Mouse (Mus musculus): Measurements from ENCODE around the gene Olfm3. TPM values are rescaled to one million over a fixed set of nuclear protein-coding genes. Genes with fewer than 3 reads are reported as not detected.

Olfm3 gene
- polyA plus RNA-seq, 1 experiment: not detected

GRCm38 (mm10) chr3:114990828-114991227 lies 87.0 kb downstream of the Olfm3 start:
- Histone ChIP-seq H3K4me3 (ENCODE audit: insufficient read depth, low read depth, low read length) (no peak overlapping the region), H3K4me1 (ENCODE audit: control insufficient read depth, insufficient read depth, insufficient read length, low read length) (no peaks in the 10 kb centered on the region), H3K27ac (replicated peaks; ENCODE audit: low read depth, low read length) (no peak overlapping the region)

GRCm38 (mm10) chr3:114995956-114996355 lies 92.1 kb downstream of the Olfm3 start:
- no peak overlapping the region for H3K27ac ChIP-seq (replicated peaks; ENCODE audit: low read depth, low read length)
- H3K4me1 ChIP-seq (ENCODE audit: control insufficient read depth, insufficient read depth, insufficient read length, low read length): no peaks in the 10 kb centered on the region
- H3K4me3 ChIP-seq (ENCODE audit: insufficient read depth, low read depth, low read length): no peak overlapping the region

GRCm38 (mm10) chr3:115027560-115027959 lies 123.7 kb downstream of the Olfm3 start:
- H3K4me3 ChIP-seq (ENCODE audit: insufficient read depth, low read depth, low read length): no peak overlapping the region
- H3K4me1 ChIP-seq (ENCODE audit: control insufficient read depth, insufficient read depth, insufficient read length, low read length): no peaks in the 10 kb centered on the region
- no peak overlapping the region for H3K27ac ChIP-seq (replicated peaks; ENCODE audit: low read depth, low read length)

GRCm38 (mm10) chr3:115028046-115028445 lies 124.2 kb downstream of the Olfm3 start:
- no peak overlapping the region for H3K27ac ChIP-seq (replicated peaks; ENCODE audit: low read depth, low read length)
- H3K4me3 ChIP-seq (ENCODE audit: insufficient read depth, low read depth, low read length): no peak overlapping the region
- H3K4me1 ChIP-seq (ENCODE audit: control insufficient read depth, insufficient read depth, insufficient read length, low read length): no peaks in the 10 kb centered on the region

DNA sequence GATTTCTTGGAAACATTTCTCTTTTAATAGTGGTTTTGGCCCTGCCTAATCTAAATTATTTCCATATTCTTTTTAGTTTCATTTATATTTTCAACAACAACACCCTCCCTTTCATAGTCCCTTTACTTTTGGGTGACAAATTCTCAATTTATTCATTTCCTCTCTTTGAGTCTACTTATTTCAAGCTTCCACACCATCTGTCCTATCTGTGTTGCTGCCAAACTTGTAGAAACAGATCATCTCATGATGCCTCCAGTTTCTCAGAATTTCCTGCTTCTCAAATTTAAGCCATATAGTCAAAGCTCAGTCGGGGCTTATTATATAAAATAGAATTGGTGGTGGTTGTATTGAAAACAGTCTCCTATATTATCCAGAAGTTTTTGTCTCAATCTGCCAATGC lies 124.7 kb downstream of the Olfm3 start:
- H3K27ac ChIP-seq (replicated peaks; ENCODE audit: low read depth, low read length): no peak overlapping the region
- H3K4me1 ChIP-seq (ENCODE audit: control insufficient read depth, insufficient read depth, insufficient read length, low read length): no peaks in the 10 kb centered on the region
- no peak overlapping the region for H3K4me3 ChIP-seq (ENCODE audit: insufficient read depth, low read depth, low read length)

DNA sequence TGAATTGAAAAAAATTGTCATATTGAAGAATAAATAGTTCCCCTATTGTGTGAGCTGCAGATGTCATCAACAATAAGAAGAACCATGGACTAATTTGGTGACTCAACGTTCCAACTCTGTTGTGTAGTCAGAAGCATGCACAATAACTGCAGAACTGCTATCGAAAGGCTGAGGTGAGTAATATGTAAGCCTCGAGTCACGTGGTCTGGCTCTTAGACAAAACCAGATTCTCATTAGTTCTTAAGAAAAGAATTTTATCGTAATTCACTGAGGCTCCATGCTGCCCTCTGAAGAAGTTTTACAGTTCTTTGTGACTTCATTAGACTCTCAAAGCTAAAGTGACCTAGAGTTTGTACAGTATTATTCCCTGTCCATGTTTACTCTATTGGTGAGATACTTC lies 145.2 kb downstream of the Olfm3 start:
- no peak overlapping the region for H3K4me3 ChIP-seq (ENCODE audit: insufficient read depth, low read depth, low read length)
- no peaks in the 10 kb centered on the region for H3K4me1 ChIP-seq (ENCODE audit: control insufficient read depth, insufficient read depth, insufficient read length, low read length)
- no peak overlapping the region for H3K27ac ChIP-seq (replicated peaks; ENCODE audit: low read depth, low read length)

GRCm38 (mm10) chr3:115064901-115065300 lies 161.0 kb downstream of the Olfm3 start:
- no peaks in the 10 kb centered on the region for H3K4me1 ChIP-seq (ENCODE audit: control insufficient read depth, insufficient read depth, insufficient read length, low read length)
- H3K27ac ChIP-seq (replicated peaks; ENCODE audit: low read depth, low read length): no peak overlapping the region
- no peak overlapping the region for H3K4me3 ChIP-seq (ENCODE audit: insufficient read depth, low read depth, low read length)

DNA sequence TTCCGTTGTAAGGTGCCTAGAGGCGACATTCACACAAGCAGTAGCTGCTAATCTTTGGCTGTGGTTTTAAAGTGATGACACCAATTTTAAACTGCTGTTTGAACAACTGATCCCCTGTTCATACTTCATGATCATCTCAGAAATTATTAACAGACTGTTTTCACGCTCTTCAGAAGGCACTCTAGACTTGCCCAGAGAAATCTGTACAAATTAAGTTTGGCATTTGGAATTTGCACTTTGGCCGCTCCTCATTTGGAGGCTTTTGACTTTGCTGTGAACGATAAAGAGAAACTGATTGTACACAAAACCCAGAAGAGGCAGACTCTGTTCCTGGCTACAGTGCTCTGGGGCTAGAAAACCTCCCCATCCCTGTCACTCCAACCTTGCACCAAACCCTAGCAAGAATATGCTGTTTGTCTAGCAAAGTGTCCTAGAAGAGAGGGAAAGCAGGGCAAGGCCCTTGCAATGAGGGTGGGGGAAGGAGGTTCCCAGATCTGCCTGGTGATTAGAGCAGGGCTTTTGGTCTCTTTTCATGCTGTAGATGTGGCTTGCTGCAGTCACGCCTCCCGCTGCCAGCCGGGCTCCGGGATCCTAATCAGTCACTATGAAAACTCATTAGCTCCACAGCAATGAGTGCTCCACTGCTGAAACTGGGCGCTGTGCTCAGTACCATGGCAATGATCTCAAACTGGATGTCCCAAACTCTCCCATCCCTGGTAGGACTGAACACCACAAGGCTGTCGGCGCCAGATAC lies 176.7 kb downstream of the Olfm3 start:
- H3K4me3 ChIP-seq (ENCODE audit: insufficient read depth, low read depth, low read length): no peak overlapping the region
- H3K4me1 ChIP-seq (ENCODE audit: control insufficient read depth, insufficient read depth, insufficient read length, low read length): no peaks in the 10 kb centered on the region
- no peak overlapping the region for H3K27ac ChIP-seq (replicated peaks; ENCODE audit: low read depth, low read length)

DNA sequence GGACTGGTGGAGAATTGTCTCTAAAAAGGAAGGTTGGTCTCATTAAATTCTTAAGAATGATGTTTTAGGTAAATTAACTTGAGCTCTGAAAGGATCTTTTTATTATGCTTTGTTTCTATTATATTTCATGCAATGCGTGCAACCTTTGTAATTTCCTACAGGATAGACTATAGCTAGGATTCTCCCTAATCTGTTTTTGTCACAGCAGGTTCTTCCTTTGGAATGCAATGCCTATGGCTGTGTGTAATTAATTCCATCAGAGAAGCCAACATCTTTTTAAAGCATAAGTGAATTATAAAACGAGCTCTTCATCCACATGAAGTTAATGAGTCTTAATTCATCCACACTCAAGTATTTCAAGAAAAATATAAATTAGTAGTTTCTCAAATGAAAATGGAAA lies 177.5 kb downstream of the Olfm3 start:
- Histone ChIP-seq H3K4me3 (ENCODE audit: insufficient read depth, low read depth, low read length) (no peak overlapping the region), H3K27ac (replicated peaks; ENCODE audit: low read depth, low read length) (no peak overlapping the region), H3K4me1 (ENCODE audit: control insufficient read depth, insufficient read depth, insufficient read length, low read length) (no peaks in the 10 kb centered on the region)

- Histone ChIP-seq H3K4me1 (ENCODE audit: control insufficient read depth, insufficient read depth, insufficient read length, low read length) (no peaks in the 10 kb centered on the region), H3K4me3 (ENCODE audit: insufficient read depth, low read depth, low read length) (no peak overlapping the region), H3K27ac (replicated peaks; ENCODE audit: low read depth, low read length) (no peak overlapping the region)
Observed at GRCm38 (mm10) chr3:115082947-115083346, 179.1 kb downstream of the Olfm3 start.

- Histone ChIP-seq H3K27ac (replicated peaks; ENCODE audit: low read depth, low read length) (no peak overlapping the region), H3K4me3 (ENCODE audit: insufficient read depth, low read depth, low read length) (no peak overlapping the region), H3K4me1 (ENCODE audit: control insufficient read depth, insufficient read depth, insufficient read length, low read length) (no peaks in the 10 kb centered on the region)
Observed at GRCm38 (mm10) chr3:115088281-115088680, 184.4 kb downstream of the Olfm3 start.

DNA sequence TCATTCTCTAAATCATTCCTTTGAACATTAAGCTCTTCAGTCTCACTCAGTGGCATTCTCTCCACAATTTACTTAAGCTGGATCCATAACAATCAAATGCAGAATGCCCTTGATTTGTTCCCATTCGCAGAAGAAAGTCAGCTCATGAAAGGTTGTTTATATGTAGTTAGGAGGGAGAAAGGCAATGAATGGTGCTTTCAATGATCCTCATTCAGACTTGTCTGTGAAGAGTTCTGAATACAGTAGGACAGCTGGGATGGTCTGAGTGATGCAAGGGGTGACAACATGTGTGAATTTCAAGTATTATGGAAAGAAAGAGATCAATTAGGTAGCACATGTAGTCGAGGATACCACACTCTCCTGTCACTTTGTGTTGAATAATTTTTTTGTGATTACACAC lies 186.8 kb downstream of the Olfm3 start:
- no peak overlapping the region for H3K4me3 ChIP-seq (ENCODE audit: insufficient read depth, low read depth, low read length)
- H3K27ac ChIP-seq (replicated peaks; ENCODE audit: low read depth, low read length): no peak overlapping the region
- H3K4me1 ChIP-seq (ENCODE audit: control insufficient read depth, insufficient read depth, insufficient read length, low read length): no peaks in the 10 kb centered on the region

DNA sequence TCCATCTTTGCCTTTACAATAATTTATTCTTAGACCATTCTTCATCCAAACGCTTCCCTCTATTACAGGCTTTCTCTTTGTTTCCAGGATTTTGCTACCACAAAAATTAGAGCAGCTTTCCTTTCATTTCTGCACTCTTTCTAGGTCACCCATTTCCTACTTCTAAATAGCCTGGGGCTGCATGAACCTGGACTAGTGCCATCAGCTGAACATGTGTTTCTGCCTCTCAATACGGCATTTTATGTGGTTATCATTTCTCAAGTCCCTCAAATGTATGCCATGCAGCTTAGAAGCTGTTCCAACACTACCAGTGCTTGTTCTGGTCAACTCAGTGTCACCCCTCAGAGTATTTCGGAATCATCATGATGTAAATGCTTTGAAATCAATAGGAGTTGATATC lies 191.6 kb downstream of the Olfm3 start:
- no peaks in the 10 kb centered on the region for H3K4me1 ChIP-seq (ENCODE audit: control insufficient read depth, insufficient read depth, insufficient read length, low read length)
- H3K4me3 ChIP-seq (ENCODE audit: insufficient read depth, low read depth, low read length): no peak overlapping the region
- H3K27ac ChIP-seq (replicated peaks; ENCODE audit: low read depth, low read length): no peak overlapping the region

DNA sequence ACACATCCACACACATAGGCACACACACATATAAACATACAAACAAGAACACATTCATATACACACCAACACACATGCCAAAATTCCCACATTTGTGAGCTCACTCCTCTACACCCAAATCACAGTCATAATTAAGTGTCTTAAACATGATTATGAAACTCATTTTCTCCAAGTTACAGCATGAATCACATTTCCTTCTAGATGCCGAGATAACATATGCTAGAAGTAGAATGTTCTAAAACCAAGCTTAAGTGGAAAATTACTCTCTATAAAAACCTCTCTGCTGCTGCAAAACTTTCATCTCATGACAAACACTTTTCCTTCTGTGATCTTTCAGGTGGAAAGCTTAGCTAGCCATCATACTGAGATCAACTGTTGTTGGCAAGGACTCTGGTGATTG lies 195.7 kb downstream of the Olfm3 start:
- Histone ChIP-seq H3K4me3 (ENCODE audit: insufficient read depth, low read depth, low read length) (no peak overlapping the region), H3K27ac (replicated peaks; ENCODE audit: low read depth, low read length) (no peak overlapping the region), H3K4me1 (ENCODE audit: control insufficient read depth, insufficient read depth, insufficient read length, low read length) (no peaks in the 10 kb centered on the region)

DNA sequence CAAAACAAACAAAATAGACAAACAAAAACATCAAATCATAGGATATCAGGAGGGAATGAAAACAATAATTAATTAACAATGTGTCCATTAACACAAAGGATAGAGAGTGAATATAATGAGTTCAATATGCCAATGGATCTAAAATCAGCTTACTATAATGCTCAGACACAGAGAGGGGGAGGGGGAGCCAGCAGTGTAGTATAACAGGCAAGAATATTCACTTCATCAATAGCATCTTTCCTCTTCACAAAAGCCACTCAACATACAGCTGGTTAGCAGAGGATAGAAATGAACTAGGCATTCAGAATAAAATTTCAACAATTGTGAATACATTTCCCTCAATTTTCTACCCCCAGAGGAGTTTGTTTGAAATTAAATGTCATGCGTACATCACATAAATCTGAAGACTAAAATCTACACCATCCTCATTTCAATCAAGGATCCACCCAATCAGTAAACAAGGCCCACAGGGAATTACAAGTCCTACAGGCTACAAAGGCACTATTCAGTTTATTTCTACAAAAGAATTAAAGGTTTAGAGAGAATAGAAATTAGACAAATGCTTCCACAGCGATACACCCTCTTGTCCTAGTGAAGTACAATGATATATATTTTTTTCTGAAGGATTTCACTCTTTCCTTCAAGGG lies 200.4 kb downstream of the Olfm3 start:
- Histone ChIP-seq H3K4me1 (ENCODE audit: control insufficient read depth, insufficient read depth, insufficient read length, low read length) (no peaks in the 10 kb centered on the region), H3K4me3 (ENCODE audit: insufficient read depth, low read depth, low read length) (no peak overlapping the region), H3K27ac (replicated peaks; ENCODE audit: low read depth, low read length) (no peak overlapping the region)

DNA sequence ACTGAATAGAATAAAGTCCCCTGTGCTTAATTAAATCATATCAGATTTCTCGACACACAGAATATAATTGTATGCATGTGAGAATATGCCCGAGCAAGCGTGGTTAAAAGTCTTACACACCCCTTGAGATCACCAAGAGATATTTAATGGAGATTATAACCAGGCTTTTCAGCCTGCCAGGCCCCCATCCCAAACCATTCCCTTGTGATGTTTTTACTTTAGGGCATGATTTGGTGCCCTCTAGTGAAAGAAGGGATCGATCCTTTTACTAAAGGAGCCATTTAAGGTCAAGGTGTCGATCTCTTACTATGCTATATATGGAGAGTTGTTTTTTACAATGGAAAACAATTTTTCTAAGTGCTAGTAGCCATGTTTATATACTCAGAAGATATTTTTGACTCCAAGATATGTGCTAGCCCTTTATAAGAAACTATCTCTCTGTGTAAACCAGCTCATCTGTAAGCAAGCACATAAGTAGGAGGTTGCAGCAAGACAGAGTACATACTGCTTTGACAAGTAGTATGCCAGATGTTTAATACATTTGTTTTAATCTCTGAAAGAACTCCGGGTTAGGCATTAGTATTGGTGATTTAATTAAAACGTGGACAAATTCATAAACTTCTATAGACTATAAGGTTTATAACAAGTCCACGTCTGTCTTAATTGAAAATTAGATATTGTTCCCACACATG lies 201.1 kb downstream of the Olfm3 start:
- Histone ChIP-seq H3K4me1 (ENCODE audit: control insufficient read depth, insufficient read depth, insufficient read length, low read length) (no peaks in the 10 kb centered on the region), H3K4me3 (ENCODE audit: insufficient read depth, low read depth, low read length) (no peak overlapping the region), H3K27ac (replicated peaks; ENCODE audit: low read depth, low read length) (no peak overlapping the region)
